Mouse (Mus musculus) G1E (cell line): ENCODE data around the gene Arhgap42.

Source experiments
- CTCF ChIP-seq: IDR thresholded peaks from 2 replicates; pipeline ENCODE4 v1.5.1; 2012; ENCODE audit warnings: low read depth, low read length, inconsistent platforms, mixed read lengths
- GATA1 ChIP-seq: IDR thresholded peaks from 2 replicates; pipeline ENCODE4 v1.6.1; 2012; ENCODE audit warnings: borderline replicate concordance, low read length, inconsistent platforms, mixed read lengths
- GATA2 ChIP-seq: IDR thresholded peaks from 2 replicates; pipeline ENCODE4 v1.6.1; 2012; ENCODE audit warnings: low read depth, low read length, inconsistent platforms, borderline replicate concordance
- POLR2AphosphoS5 ChIP-seq: IDR thresholded peaks from 2 replicates; pipeline ENCODE4 v1.6.1; 2012; ENCODE audit warnings: low read depth, low read length, inconsistent platforms; ENCODE audit not compliant: insufficient replicate concordance
- TAL1 ChIP-seq: conservative IDR thresholded peaks from 2 replicates; pipeline ENCODE4 v1.6.1; 2012; ENCODE audit warnings: low read depth, low read length, inconsistent platforms, mixed read lengths

- no peak for TF ChIP-seq CTCF
- TF ChIP-seq TAL1 = no peak
- no peak for TF ChIP-seq GATA1
- no peak for TF ChIP-seq POLR2AphosphoS5
- no peak for TF ChIP-seq GATA2
Observed at GRCm38 (mm10) chr9:9208205-9208604, 30.7 kb downstream of the Arhgap42 start.
